Mouse (Mus musculus) heart, embryonic 16.5 days (tissue): Measurements from ENCODE around the gene Xirp1. TPM values are rescaled to one million over a fixed set of nuclear protein-coding genes. Genes with fewer than 3 reads are reported as not detected.

Experiments
- ATAC-seq: fragments of 200-750 bp; cut with Nextera tagmentation; replicated peaks from 2 replicates; pipeline ENCODE4 v1.8.0; 2017; ENCODE audit warnings: moderate number of reproducible peaks; ENCODE audit not compliant: insufficient read depth, low FRiP score; ENCODE audit errors: extremely low read depth
- H3K27ac ChIP-seq: fragments of 300-500 bp; sonication (generic); 2 replicates; pipeline ENCODE4 v1.5.1; 2014; ENCODE audit warnings: mild to moderate bottlenecking, low read length, control low read depth, moderate library complexity
- H3K27me3 ChIP-seq: fragments of 300-500 bp; sonication (generic); 2 replicates; pipeline ENCODE4 v1.6.1; 2014; ENCODE audit warnings: low read length, mixed read lengths; ENCODE audit not compliant: control insufficient read depth, insufficient read depth
- H3K36me3 ChIP-seq: fragments of 300-500 bp; sonication (generic); 2 replicates; pipeline ENCODE4 v1.6.1; 2014; ENCODE audit not compliant: control insufficient read depth, insufficient read depth
- H3K4me1 ChIP-seq: fragments of 300-500 bp; sonication (generic); 2 replicates; pipeline ENCODE4 v1.6.1; 2014; ENCODE audit warnings: low read length, mixed read lengths; ENCODE audit not compliant: control insufficient read depth, insufficient read depth
- H3K4me2 ChIP-seq: fragments of 300-500 bp; sonication (generic); 2 replicates; pipeline ENCODE4 v1.6.1; 2014; ENCODE audit warnings: low read depth, mild to moderate bottlenecking, control low read depth, low read length
- H3K4me3 ChIP-seq: fragments of 300-500 bp; sonication (generic); 2 replicates; pipeline ENCODE4 v1.5.1; 2014; ENCODE audit warnings: mild to moderate bottlenecking, control low read depth, low read length
- H3K9ac ChIP-seq: fragments of 300-500 bp; sonication (generic); 2 replicates; pipeline ENCODE4 v1.6.1; 2014; ENCODE audit warnings: low read length, control low read depth
- H3K9me3 ChIP-seq: fragments of 300-500 bp; sonication (generic); replicated peaks from 2 replicates; pipeline ENCODE4 v1.6.1; 2016; ENCODE audit warnings: low read length; ENCODE audit not compliant: control insufficient read depth
- WGBS: fragments of 180-500 bp; shearing (Covaris S2); extraction: QIAGEN DNeasy Blood & Tissue Kit; methylation state at CpG from one replicate; pipeline ENCODE4 v1.1.7; 2014; 5-methylcytosine and 5-hydroxymethylcytosine counted together
- polyA plus RNA-seq: library from polyadenylated mRNA; unstranded; fragments of >200 nt; fragmentation: Nextera tagmentation; extraction: Ambion mirVana; gene quantifications from 2 replicates; pipeline ENCODE4 v1.2.1, GENCODE M21; 2015

The Xirp1 gene
- polyA plus RNA-seq, 1 experiment from 2014 or later = 54.9 TPM

DNA sequence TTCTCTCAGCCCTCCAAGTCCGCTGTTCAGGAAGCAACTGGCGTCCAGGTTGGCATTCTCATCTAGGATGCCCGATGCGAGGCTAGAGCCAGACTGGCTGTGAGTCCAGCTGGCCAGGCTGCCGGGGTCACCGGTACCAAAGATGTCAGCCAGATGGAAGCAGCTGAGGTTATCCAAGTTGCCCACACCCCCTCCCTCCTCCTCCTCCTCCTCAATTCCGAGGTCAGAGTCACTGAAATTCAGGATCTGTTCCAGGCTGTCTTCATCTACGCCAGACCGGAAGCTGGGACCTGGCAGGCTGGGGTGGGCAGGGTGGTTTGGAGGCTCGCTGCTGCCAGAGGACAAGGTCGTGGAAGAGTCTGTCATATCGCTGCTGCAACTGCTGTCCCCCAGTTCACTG, 50.8 kb downstream of the Xirp1 start:
- H3K4me1 ChIP-seq = peaks cover 34% of the 10 kb centered on the region
- H3K9me3 ChIP-seq = no peaks in the 10 kb centered on the region
- H3K4me2 ChIP-seq = no peak overlapping the region
- WGBS = 83% methylated on average over 12 of the region's 12 CpGs
- no peak overlapping the region for H3K9ac ChIP-seq
- no peak for ATAC-seq
- peaks cover 27% of the 10 kb centered on the region for H3K36me3 ChIP-seq
- H3K27me3 ChIP-seq = no peaks in the 10 kb centered on the region
- H3K27ac ChIP-seq = no peak overlapping the region
- H3K4me3 ChIP-seq = no peak overlapping the region

DNA sequence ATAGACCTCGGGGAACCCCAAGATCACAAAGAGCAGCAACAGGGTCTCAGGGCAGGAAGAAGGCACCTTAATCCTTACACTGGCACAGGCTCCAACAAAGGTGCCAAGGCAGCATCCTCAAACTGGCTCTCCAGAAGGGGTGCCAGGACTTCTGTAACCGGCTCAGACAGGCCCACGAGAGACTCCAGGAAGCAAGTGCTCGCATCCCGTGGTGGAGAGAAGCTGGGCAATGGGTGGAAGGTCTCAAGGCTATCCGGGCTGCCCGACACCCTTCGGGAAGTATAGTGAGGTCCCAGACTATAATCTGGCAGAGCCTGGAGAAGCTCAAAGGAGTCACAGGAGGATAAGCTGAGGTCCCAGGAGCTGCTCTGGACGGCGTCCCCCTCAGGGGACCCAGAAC, 51.2 kb downstream of the Xirp1 start:
- Histone ChIP-seq H3K4me1 (peaks cover 30% of the 10 kb centered on the region), H3K9me3 (no peaks in the 10 kb centered on the region), H3K4me2 (no peak overlapping the region), H3K27me3 (no peaks in the 10 kb centered on the region), H3K36me3 (peaks cover 27% of the 10 kb centered on the region), H3K27ac (no peak overlapping the region), H3K4me3 (no peak overlapping the region), H3K9ac (no peak overlapping the region)
- 91% methylated on average over 10 of the region's 10 CpGs for WGBS
- no peak for ATAC-seq

DNA sequence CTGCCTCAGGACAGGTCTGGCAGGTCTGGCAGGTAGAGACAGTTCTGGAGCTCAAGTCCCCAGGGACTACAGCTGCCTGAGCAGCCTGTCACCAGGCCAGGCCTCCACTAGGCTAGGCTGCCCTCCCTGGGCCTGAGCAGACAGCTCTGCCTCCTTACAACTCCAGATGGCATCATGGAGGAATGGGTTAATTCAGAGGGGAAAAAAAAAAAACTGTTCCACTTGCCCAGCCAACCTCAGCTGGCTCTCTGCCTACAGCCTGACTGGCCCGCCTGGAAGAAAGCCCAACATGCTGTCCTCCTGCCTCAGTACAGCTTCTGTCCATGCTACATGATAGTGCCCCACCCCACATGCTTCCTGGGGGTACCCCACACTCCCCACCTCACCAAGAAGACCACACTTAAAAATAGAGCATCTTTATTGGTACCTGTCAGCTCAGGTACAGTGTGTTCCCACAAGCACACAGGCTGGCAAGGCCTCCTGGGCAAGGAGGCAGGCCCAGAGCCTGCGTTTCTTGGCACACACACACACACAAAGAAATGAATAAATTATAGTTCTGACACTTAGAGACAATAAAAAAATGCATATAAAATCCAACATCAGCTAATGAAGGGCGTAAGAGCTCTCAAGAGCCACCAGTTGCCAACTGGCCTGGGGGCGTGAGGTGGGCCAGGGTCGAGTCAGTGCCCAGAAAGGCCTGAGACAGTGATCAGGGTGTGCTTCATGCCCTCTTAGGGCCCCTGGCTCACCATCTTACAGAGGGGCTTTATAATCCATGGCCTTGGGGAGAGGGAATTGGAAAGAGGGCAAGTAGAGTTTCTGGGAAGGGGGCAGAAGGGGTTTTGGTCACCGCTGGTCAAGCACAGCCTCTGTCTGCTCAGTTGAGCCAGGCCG, 52.4 kb downstream of the Xirp1 start:
- 75% methylated on average over 7 of the region's 7 CpGs for WGBS
- H3K9ac ChIP-seq = peak overlapping the region; percentile 51
- ATAC-seq = no peak; the same call in 1 of the 2 replicates
- peak overlapping the region; percentile 61 for H3K27ac ChIP-seq
- no peaks in the 10 kb centered on the region for H3K27me3 ChIP-seq
- peaks cover 20% of the 10 kb centered on the region for H3K4me1 ChIP-seq
- H3K9me3 ChIP-seq = no peaks in the 10 kb centered on the region
- no peak overlapping the region for H3K4me3 ChIP-seq
- peaks cover 27% of the 10 kb centered on the region for H3K36me3 ChIP-seq
- no peak overlapping the region for H3K4me2 ChIP-seq

DNA sequence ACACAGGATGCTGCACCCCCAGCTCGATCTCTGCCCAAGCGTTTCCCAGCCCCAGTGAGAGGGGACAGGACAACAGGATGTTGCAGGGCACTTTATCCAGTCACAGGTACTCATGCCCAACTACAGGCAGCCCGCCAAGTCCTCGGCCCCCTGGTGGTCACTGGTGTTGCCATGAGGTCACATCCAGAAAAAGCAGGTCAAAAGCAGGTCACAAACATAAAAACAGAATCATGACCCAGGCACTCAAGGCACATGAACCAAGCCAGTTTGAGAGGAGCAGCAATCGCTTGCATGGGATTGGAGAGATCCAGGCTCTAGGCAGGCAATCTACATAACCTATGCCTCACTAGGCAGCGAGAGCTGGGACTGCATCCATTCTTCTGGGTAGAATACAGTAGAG, 53.2 kb downstream of the Xirp1 start:
- peaks cover 26% of the 10 kb centered on the region for H3K36me3 ChIP-seq
- H3K9me3 ChIP-seq = no peaks in the 10 kb centered on the region
- ATAC-seq = no peak
- H3K4me1 ChIP-seq = peaks cover 20% of the 10 kb centered on the region
- H3K27ac ChIP-seq = peak overlapping the region; percentile 61
- no peak overlapping the region for H3K4me3 ChIP-seq
- peak overlapping the region; percentile 51 for H3K9ac ChIP-seq
- 29% methylated on average over 6 of the region's 6 CpGs for WGBS
- no peak overlapping the region for H3K4me2 ChIP-seq
- H3K27me3 ChIP-seq = no peaks in the 10 kb centered on the region

DNA sequence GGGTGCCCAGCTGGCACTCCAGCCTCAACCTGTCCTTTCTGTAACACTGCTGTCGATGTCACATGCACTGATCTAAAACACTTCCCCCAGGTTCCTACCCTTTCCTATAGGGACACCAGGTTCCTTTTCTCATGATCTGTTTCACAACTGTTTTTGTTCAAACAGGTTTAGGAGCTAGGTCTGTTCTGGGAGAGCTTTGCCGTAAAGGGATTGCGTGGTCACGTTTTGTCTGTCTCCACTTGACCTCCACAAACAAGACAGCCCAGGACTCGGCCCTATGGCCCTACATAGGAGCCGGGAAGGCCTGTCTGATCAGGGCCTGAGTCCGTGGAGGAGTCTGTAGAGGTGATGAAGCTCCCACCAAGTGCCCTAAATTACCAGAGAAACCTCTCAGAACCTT, 53.6 kb downstream of the Xirp1 start:
- H3K9ac ChIP-seq = no peak overlapping the region
- H3K4me2 ChIP-seq = no peak overlapping the region
- no peaks in the 10 kb centered on the region for H3K27me3 ChIP-seq
- peaks cover 23% of the 10 kb centered on the region for H3K36me3 ChIP-seq
- peaks cover 20% of the 10 kb centered on the region for H3K4me1 ChIP-seq
- WGBS = 77% methylated on average over 7 of the region's 7 CpGs
- no peak overlapping the region for H3K4me3 ChIP-seq
- H3K9me3 ChIP-seq = no peaks in the 10 kb centered on the region
- peak overlapping the region; percentile 61; the same call in 1 of the 2 replicates for H3K27ac ChIP-seq
- no peak for ATAC-seq

DNA sequence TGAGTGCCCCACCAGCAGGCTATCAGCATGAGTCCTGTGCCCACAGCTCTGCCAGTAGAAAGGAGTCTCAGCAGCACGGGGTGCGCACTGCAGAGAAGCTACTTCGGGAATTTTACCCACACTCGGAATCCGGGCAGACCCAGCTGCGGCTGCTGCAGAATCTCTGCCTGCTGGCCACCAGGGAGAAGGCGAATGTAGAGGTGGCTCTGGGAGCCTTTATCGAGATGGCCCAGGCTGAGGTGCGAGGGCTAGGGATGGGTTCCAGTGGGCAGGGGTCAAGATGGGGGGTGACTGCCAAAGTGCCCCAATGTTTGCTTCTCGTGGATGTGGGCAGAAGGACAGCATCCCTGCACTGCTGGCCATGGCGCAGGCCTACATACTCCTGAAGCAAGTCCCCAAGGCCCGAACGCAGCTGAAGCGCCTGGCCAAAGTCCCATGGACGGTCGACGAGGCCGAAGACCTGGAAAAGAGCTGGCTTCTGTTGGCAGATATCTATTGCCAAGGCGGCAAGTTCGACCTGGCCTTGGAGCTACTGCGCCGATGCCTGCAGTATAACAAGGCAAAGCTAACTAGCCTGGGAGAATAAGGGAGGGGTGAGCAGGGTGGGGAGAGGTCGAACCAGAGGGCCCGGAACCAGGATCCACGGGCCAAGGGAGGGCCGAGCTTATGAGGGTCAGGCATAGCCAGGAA, 57.0 kb downstream of the Xirp1 start:
- H3K36me3 ChIP-seq = no peaks in the 10 kb centered on the region
- H3K9ac ChIP-seq = no peak overlapping the region
- peaks cover 31% of the 10 kb centered on the region for H3K4me1 ChIP-seq
- WGBS = 88% methylated on average over 26 of the region's 26 CpGs
- no peak overlapping the region for H3K4me3 ChIP-seq
- ATAC-seq = no peak
- H3K27me3 ChIP-seq = no peaks in the 10 kb centered on the region
- H3K27ac ChIP-seq = no peak overlapping the region
- no peaks in the 10 kb centered on the region for H3K9me3 ChIP-seq
- no peak overlapping the region for H3K4me2 ChIP-seq

DNA sequence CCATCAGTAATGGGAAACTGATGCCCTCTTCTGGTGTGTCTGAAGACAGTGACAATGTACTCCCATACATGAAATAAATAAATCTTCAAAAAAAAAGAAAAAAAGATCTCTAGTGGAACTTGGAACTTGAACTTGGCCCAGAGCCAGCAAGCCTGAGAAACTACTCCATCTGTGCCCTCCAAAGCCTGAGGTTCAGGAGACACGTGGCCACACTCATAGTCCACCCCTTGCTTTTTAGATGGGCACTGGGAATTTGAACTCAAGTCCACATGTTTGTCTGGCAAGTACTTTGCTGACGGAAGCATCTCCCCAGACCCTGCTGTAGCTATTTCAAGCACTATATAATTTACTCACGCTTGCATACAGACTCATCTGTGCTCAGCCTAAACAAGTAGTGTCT, 58.2 kb downstream of the Xirp1 start:
- peaks cover 21% of the 10 kb centered on the region for H3K4me1 ChIP-seq
- 58% methylated on average over 3 of the region's 3 CpGs for WGBS
- no peak for ATAC-seq
- no peaks in the 10 kb centered on the region for H3K9me3 ChIP-seq
- H3K27ac ChIP-seq = no peak overlapping the region
- no peak overlapping the region for H3K9ac ChIP-seq
- H3K4me2 ChIP-seq = no peak overlapping the region
- no peak overlapping the region for H3K4me3 ChIP-seq
- H3K36me3 ChIP-seq = no peaks in the 10 kb centered on the region
- H3K27me3 ChIP-seq = no peaks in the 10 kb centered on the region

DNA sequence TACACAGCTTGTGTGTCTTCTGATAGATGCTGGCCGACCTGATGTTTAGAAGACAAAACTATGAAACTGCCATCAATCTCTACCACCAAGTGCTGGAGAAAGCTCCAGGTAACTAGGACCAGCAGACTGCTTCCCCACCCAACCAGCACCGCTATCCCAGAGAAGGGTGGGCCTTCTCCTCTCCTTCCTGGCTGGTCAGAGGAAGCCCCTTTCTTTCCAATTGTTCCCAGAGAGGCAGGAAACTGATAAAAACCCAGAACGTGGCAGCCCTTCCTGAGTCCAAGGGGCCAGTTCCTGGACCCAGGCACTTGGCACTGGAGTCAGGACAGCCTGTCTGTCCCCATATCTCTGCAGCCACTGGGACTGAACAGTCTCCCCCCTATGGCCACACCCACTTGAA, 59.2 kb downstream of the Xirp1 start:
- no peaks in the 10 kb centered on the region for H3K27me3 ChIP-seq
- H3K27ac ChIP-seq = peak overlapping the region; percentile 73
- ATAC-seq = peak; percentile 68
- no peak overlapping the region for H3K4me3 ChIP-seq
- H3K4me1 ChIP-seq = peaks cover 14% of the 10 kb centered on the region
- no peaks in the 10 kb centered on the region for H3K36me3 ChIP-seq
- no peak overlapping the region for H3K9ac ChIP-seq
- no peak overlapping the region for H3K4me2 ChIP-seq
- 63% methylated on average over 3 of the region's 3 CpGs for WGBS
- no peaks in the 10 kb centered on the region for H3K9me3 ChIP-seq
